Comparison of ENCODE assay signal across 12 mouse cellular contexts in the genomic region with DNA sequence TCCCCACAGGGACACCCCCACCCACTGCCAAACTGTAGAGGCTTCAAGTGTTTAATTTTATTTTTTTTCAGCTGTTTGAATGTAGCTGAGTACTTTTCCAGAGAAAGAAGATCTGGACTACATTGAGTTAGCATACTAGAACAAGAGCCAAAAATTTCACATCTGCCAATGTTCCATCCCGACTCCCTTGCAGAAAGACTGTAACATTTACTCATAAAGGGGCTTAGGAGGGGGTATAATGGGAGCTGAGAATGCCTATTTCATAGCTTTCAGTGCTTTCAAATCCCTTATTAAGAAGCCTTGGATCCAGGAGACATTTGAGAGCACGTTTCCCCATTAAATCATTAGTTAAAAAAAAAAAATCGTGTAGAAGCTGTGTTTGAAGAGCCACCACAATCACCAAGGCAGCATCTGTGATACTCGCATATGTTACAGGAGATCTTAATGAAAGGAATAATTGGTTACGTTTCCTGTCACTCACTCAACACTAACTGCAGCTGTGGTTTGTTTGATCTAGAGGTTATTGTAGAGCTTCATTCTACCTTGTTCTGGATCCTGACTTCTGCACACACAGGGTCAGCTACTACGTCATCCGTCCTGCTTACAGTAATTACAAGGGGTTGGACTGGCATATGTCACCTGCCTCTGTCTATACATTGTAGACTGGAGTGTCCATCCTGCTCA. TPM values are rescaled to one million over a fixed set of nuclear protein-coding genes. Genes with fewer than 3 reads are reported as not detected.
A peak's percentile ranks its signal among the peaks of the same experiment; 100 is the strongest.
DNase-seq lines count a peak whose midpoint lies in the region; ATAC-seq and TF ChIP-seq lines count a peak whose summit lies in the region.
"Had no signal": no experiment of that assay in that cellular context is flagged by ENCODE, and none has a peak within 500 bp of the region (broad histone marks: within the 10 kb centered on the region; RNA-seq: fewer than 3 reads in every experiment).

No protein-coding gene starts in this region.

- H3K4me2 ChIP-seq in lung, embryonic 14.5 days, result no peak overlapping the region
- no peak overlapping the region for H3K4me2 ChIP-seq in stomach, embryonic 14.5 days (replicated peaks; ENCODE audit: low read depth, low read length)

- H3K27me3 ChIP-seq in lung, embryonic 14.5 days (ENCODE audit: insufficient read depth, low read length), result no peaks in the 10 kb centered on the region
- H3K27me3 ChIP-seq in stomach, embryonic 14.5 days (ENCODE audit: control insufficient read depth, insufficient read depth, low read length), result no peaks in the 10 kb centered on the region
- H3K27me3 ChIP-seq: megakaryocyte, embryonic 14.5 days had no signal

- ATAC-seq in lung, embryonic 14.5 days (ENCODE audit: insufficient read depth), result no peak
- ATAC-seq in inflammation-experienced regulatory T-cells, adult 6 months, result peak; percentile 65
- ATAC-seq in stomach, embryonic 14.5 days (ENCODE audit: insufficient number of reproducible peaks, insufficient read depth, low FRiP score, low read depth), result no peak

- no peaks in the 10 kb centered on the region for H3K36me3 ChIP-seq in lung, embryonic 14.5 days (ENCODE audit: insufficient read depth)
- no peaks in the 10 kb centered on the region for H3K36me3 ChIP-seq in stomach, embryonic 14.5 days (ENCODE audit: control insufficient read depth, insufficient read depth, low read length)

- no peaks in the 10 kb centered on the region for H3K9me3 ChIP-seq in lung, embryonic 14.5 days (ENCODE audit: low read depth, low read length)
- H3K9me3 ChIP-seq in stomach, embryonic 14.5 days (ENCODE audit: control insufficient read depth, low read depth, low read length), result no peaks in the 10 kb centered on the region; the same call in 1 of the 2 replicates

- H3K4me1 ChIP-seq in lung, embryonic 14.5 days (ENCODE audit: insufficient read depth), result peaks cover 6% of the 10 kb centered on the region; the same call in 1 of the 2 replicates
- peaks cover 17% of the 10 kb centered on the region; the same call in 1 of the 2 replicates for H3K4me1 ChIP-seq in stomach, embryonic 14.5 days (ENCODE audit: control insufficient read depth, insufficient read depth, low read length)

- DNase-seq in lung, embryonic 14.5 days, result no peak
- no peak for DNase-seq in lung, postnatal 4 days
- DNase-seq in brain, adult 2 months (ENCODE audit: low read depth, low spot score), result peak; percentile 44
- DNase-seq in kidney, postnatal 10 days, result no peak
- no peak for DNase-seq in kidney, adult 18-20 months
- DNase-seq: cerebellum, adult 9-11 months; heart, postnatal 4 days; thymus, adult 2 months had no signal

- 53% methylated on average over 7 of the region's 7 CpGs for whole genome bisulfite sequencing in lung, embryonic 14.5 days
- WGBS in stomach, embryonic 14.5 days, result 60% methylated on average over 7 of the region's 7 CpGs

- no peak overlapping the region for H3K9ac ChIP-seq in lung, embryonic 14.5 days
- H3K9ac ChIP-seq in stomach, embryonic 14.5 days (replicated peaks; ENCODE audit: low read depth, low read length), result no peak overlapping the region

- peak overlapping the region; percentile 10; the same call in 1 of the 2 replicates for H3K27ac ChIP-seq in lung, embryonic 14.5 days (ENCODE audit: low read depth)
- peak overlapping the region; percentile 79; the same call in 1 of the 2 replicates for H3K27ac ChIP-seq in stomach, embryonic 14.5 days (ENCODE audit: low read length)

- TF ChIP-seq CTCF in lung, embryonic 14.5 days (IDR thresholded peaks at IDR 0.05; ENCODE audit: low read depth), result no peak

- no peak overlapping the region for H3K4me3 ChIP-seq in lung, embryonic 14.5 days (ENCODE audit: low read depth, low read length)
- no peak overlapping the region for H3K4me3 ChIP-seq in stomach, embryonic 14.5 days (ENCODE audit: low read depth, low read length)
- H3K4me3 ChIP-seq: megakaryocyte, embryonic 14.5 days; myocyte had no signal

RNA-seq across cellular contexts. Expression of gene Snx9, which starts 35.8 kb away (rescaled TPM):
- polyA plus RNA-seq in lung, embryonic 14.5 days (2014; fragmentation: Nextera tagmentation; extraction: Ambion mirVana), result 37.0 and 38.8 TPM in 2 replicates
- polyA plus RNA-seq in inflammation-experienced regulatory T-cells, adult 6 months (2017; shearing (Covaris generic)), result 1 to 10 TPM; 2.1 to 2.6 (median 2.6) TPM
- 39.9 and 40.5 TPM in 2 replicates for polyA plus RNA-seq in stomach, embryonic 14.5 days (2014; fragmentation: Nextera tagmentation; extraction: Ambion mirVana)

Comparison
In these comparisons a context has a peak if more than half of its experiments do, and no peak if none do; other contexts are left out.
1. RNA of gene Snx9, which starts 35.8 kb away (polyA plus RNA-seq): 39.9 to 40.5 TPM in stomach, embryonic 14.5 days and 37.0 to 38.8 TPM in lung, embryonic 14.5 days; 2.1 to 2.6 TPM in inflammation-experienced regulatory T-cells, adult 6 months; every median in the first group is over 10 times any median in the second.